Mouse (Mus musculus) midbrain, postnatal 0 days (tissue): ENCODE measurements around the gene Maf. TPM values are rescaled to one million over a fixed set of nuclear protein-coding genes. Genes with fewer than 3 reads are reported as not detected.

Source experiments
- ATAC-seq: fragments of 200-750 bp; cut with Nextera tagmentation; 2 replicates; pipeline ENCODE4 v1.8.0; 2017; ENCODE audit warnings: moderate number of reproducible peaks, mild to moderate bottlenecking, moderate TSS enrichment, moderate library complexity; ENCODE audit not compliant: low FRiP score
- DNase-seq: peaks from one replicate; pipeline ENCODE4 v3.0.0-alpha.2; 2015; ENCODE audit warnings: low spot score
- H3K27ac ChIP-seq: fragments of 300-500 bp; sonication (generic); 2 replicates; pipeline ENCODE4 v1.5.1; 2014; ENCODE audit warnings: low read depth, mild to moderate bottlenecking, low read length, mixed read lengths
- H3K27me3 ChIP-seq: fragments of 300-500 bp; sonication (generic); 2 replicates; pipeline ENCODE4 v1.6.1; 2014; ENCODE audit warnings: low read length, control low read depth, mixed read lengths; ENCODE audit not compliant: insufficient read depth
- H3K36me3 ChIP-seq: fragments of 300-500 bp; sonication (generic); 2 replicates; pipeline ENCODE4 v1.6.1; 2014; ENCODE audit warnings: low read length, control low read depth, mixed read lengths; ENCODE audit not compliant: insufficient read depth
- H3K4me1 ChIP-seq: fragments of 300-500 bp; sonication (generic); 2 replicates; pipeline ENCODE4 v1.6.1; 2014; ENCODE audit warnings: mild to moderate bottlenecking, control low read depth, antibody characterized with exemption, low read length, mixed read lengths; ENCODE audit not compliant: insufficient read depth
- H3K4me2 ChIP-seq: fragments of 300-500 bp; sonication (generic); 2 replicates; pipeline ENCODE4 v1.6.1; 2014; ENCODE audit warnings: low read depth, mild to moderate bottlenecking, low read length, mixed read lengths; ENCODE audit not compliant: poor library complexity, severe bottlenecking
- H3K4me3 ChIP-seq: fragments of 300-500 bp; sonication (generic); 2 replicates; pipeline ENCODE4 v1.5.1; 2014; ENCODE audit warnings: low read depth, mild to moderate bottlenecking, low read length, moderate library complexity
- H3K9ac ChIP-seq: fragments of 300-500 bp; sonication (generic); replicated peaks from 2 replicates; pipeline ENCODE4 v1.6.1; 2014; ENCODE audit warnings: mild to moderate bottlenecking, low read length, moderate library complexity, mixed read lengths; ENCODE audit not compliant: poor library complexity, severe bottlenecking
- H3K9me3 ChIP-seq: fragments of 300-500 bp; sonication (generic); 2 replicates; pipeline ENCODE4 v1.6.1; 2016; ENCODE audit warnings: low read length, control low read depth
- CTCF ChIP-seq: IDR thresholded peaks from 2 replicates; pipeline ENCODE4 v1.5.1; 2016; ENCODE audit warnings: antibody characterized with exemption, mild to moderate bottlenecking
- WGBS: fragments of 180-500 bp; shearing (Covaris S2); extraction: QIAGEN DNeasy Blood & Tissue Kit; methylation state at CpG from one replicate; pipeline ENCODE4 v1.1.7; 2014; 5-methylcytosine and 5-hydroxymethylcytosine counted together
- polyA plus RNA-seq: library from polyadenylated mRNA; unstranded; fragments of >200 nt; fragmentation: Nextera tagmentation; extraction: Ambion mirVana; gene quantifications from 2 replicates; pipeline ENCODE4 v1.2.1, GENCODE M21; 2015
- total RNA-seq: library from RNA; depleted of rRNA; stranded (reverse); fragments of >200 nt; gene quantifications from 2 replicates; pipeline ENCODE4 v1.2.3, GENCODE M21; 2014

Maf gene
- total and polyA plus RNA-seq, 2 experiments from 2014 or later: 7.9 to 36.4 TPM

- no peak for TF ChIP-seq CTCF
- no peaks in the 10 kb centered on the region for H3K27me3 ChIP-seq
- DNase-seq (no peak), ATAC-seq (no peak)
- H3K27ac ChIP-seq: no peak overlapping the region
- H3K4me1 ChIP-seq: no peaks in the 10 kb centered on the region
- WGBS: 87% methylated on average over 3 of the region's 3 CpGs
- H3K36me3 ChIP-seq: no peaks in the 10 kb centered on the region
- H3K9ac ChIP-seq: no peak overlapping the region
- H3K9me3 ChIP-seq: no peaks in the 10 kb centered on the region
- no peak overlapping the region for H3K4me2 ChIP-seq
- no peak overlapping the region for H3K4me3 ChIP-seq
Observed at GRCm38 (mm10) chr8:115726807-115727206, 19.2 kb upstream of the Maf start.

- 86% methylated on average over 4 of the region's 4 CpGs for WGBS
- Histone ChIP-seq H3K36me3 (no peaks in the 10 kb centered on the region), H3K4me1 (no peaks in the 10 kb centered on the region), H3K27ac (no peak overlapping the region), H3K4me2 (no peak overlapping the region), H3K9me3 (no peaks in the 10 kb centered on the region), H3K27me3 (no peaks in the 10 kb centered on the region), H3K9ac (no peak overlapping the region), H3K4me3 (no peak overlapping the region)
- TF ChIP-seq CTCF: no peak
- DNase-seq (no peak), ATAC-seq (no peak)
Observed at GRCm38 (mm10) chr8:115726231-115726630, 18.6 kb upstream of the Maf start.

GRCm38 (mm10) chr8:115719126-115719525 is 11.5 kb upstream of the Maf start:
- ATAC-seq (no peak), DNase-seq (no peak)
- Histone ChIP-seq H3K27ac (no peak overlapping the region), H3K27me3 (no peaks in the 10 kb centered on the region), H3K4me3 (no peak overlapping the region), H3K9ac (no peak overlapping the region), H3K9me3 (no peaks in the 10 kb centered on the region), H3K36me3 (no peaks in the 10 kb centered on the region), H3K4me2 (no peak overlapping the region), H3K4me1 (no peaks in the 10 kb centered on the region)
- WGBS: 90% methylated on average over 7 of the region's 7 CpGs
- TF ChIP-seq CTCF: no peak

- no peaks in the 10 kb centered on the region for H3K4me1 ChIP-seq
- H3K27me3 ChIP-seq: no peaks in the 10 kb centered on the region
- DNase-seq: no peak
- H3K36me3 ChIP-seq: no peaks in the 10 kb centered on the region
- no peak overlapping the region for H3K4me3 ChIP-seq
- no peak overlapping the region for H3K27ac ChIP-seq
- H3K9me3 ChIP-seq: no peaks in the 10 kb centered on the region
- 95% methylated on average over 6 of the region's 6 CpGs for WGBS
- TF ChIP-seq CTCF: no peak
- ATAC-seq: no peak
- H3K4me2 ChIP-seq: no peak overlapping the region
- H3K9ac ChIP-seq: no peak overlapping the region
Observed at GRCm38 (mm10) chr8:115718621-115719020, 11.0 kb upstream of the Maf start.

DNA sequence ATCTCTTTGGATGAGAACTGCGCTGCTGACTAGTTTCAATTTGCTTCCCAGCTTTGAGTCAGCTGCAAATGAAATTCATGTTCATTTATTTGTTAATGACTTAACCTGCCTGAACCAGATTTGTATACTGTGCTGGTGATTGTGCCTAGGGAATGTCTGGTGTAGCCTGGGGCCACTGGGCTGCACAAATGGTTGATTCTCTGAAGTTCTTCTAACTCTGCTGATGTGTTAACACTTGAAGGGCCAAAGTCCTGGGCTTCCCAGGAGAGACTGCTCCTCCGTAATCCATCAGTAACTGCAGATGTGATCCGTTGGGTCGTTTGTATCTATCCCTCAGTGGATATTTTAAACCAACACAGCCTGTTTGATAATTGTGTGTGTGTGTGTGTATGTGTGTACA is 7.7 kb upstream of the Maf start:
- TF ChIP-seq CTCF: no peak
- H3K9me3 ChIP-seq: no peaks in the 10 kb centered on the region
- H3K36me3 ChIP-seq: no peaks in the 10 kb centered on the region
- no peak for ATAC-seq
- no peak overlapping the region for H3K27ac ChIP-seq
- H3K4me3 ChIP-seq: no peak overlapping the region
- no peak for DNase-seq
- no peaks in the 10 kb centered on the region for H3K27me3 ChIP-seq
- no peaks in the 10 kb centered on the region for H3K4me1 ChIP-seq
- H3K9ac ChIP-seq: no peak overlapping the region
- 85% methylated on average over 4 of the region's 4 CpGs for WGBS
- no peak overlapping the region for H3K4me2 ChIP-seq

DNA sequence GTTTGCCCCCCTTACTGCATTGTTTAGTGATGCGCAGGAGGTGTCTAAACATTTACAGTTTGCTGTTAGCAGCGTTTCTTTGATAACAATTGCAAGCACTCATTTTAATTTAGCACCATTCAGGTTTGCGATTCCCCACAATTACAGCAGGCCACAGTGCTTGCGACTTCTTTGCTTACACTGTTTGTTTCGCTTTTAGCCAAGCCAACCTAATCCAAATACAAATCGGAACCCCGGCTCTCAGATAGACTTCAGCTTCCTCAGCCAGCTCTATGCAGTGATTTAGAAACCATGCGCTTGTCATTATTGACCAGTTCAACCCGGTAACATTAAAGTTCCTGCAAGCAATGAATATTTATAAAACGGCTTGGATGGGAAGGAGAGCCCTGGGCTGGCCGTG is 3.5 kb upstream of the Maf start:
- DNase-seq (no peak), ATAC-seq (no peak)
- 60% methylated on average over 11 of the region's 11 CpGs for WGBS
- no peak overlapping the region for H3K9ac ChIP-seq
- H3K4me3 ChIP-seq: no peak overlapping the region
- no peaks in the 10 kb centered on the region for H3K9me3 ChIP-seq
- H3K27ac ChIP-seq: no peak overlapping the region
- H3K36me3 ChIP-seq: no peaks in the 10 kb centered on the region
- H3K4me2 ChIP-seq: no peak overlapping the region
- H3K27me3 ChIP-seq: no peaks in the 10 kb centered on the region
- no peak for TF ChIP-seq CTCF
- H3K4me1 ChIP-seq: no peaks in the 10 kb centered on the region
